Mouse (Mus musculus) layer of hippocampus, postnatal 10 days (tissue): ENCODE measurements at regions not wholly inside any gene's neighbourhood (a gene's known extent, or its start where the extent isn't known, plus 50 kb on each side); places are given as distances from the start of the nearest gene placed in this dataset.

Source experiments
- DNase-seq, 2 experiments: peaks; one replicate each; pipeline ENCODE4 v3.0.0; 2021; ENCODE audit warnings: low spot score in 2 of 2

DNA sequence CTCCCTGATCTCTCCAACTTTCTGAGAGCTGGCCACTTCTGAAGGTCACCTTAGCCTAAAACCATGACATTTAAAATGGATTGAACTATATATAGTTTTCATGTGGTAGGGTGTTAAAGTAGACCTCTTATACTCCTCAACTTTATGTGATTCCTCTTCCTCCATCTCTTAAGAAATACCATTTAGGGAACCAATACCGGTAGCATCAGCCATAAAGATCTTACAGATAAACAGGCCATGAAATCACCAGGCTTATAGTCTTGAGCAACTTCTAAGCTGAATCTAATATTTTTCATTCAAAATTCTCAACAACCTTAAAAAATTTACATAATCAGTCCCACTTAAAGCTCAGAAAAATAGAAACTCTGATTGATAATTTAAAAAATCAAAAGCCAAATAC, 56.2 kb downstream of the Rpl36a-ps1 start:
- no peak for DNase-seq

DNA sequence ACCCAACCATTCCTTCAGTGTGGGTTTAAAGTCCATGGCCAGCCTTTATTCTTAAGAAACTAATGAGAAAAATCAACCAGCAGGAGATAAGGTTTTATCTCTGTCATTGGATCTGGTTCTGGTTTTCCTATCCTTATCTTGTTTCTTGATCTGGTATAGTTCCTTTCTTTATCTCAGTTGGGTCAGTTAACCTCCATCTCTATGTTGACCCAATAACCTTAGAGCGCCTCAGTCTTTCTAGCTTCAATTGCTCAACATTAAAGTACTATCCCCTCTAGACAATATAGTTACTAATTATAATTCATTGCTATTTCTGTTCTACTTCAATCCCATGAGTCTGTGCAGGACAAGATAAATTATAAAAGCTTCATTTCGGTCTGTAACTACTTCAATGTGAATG, 56.7 kb downstream of the Rpl36a-ps1 start:
- DNase-seq = no peak

DNA sequence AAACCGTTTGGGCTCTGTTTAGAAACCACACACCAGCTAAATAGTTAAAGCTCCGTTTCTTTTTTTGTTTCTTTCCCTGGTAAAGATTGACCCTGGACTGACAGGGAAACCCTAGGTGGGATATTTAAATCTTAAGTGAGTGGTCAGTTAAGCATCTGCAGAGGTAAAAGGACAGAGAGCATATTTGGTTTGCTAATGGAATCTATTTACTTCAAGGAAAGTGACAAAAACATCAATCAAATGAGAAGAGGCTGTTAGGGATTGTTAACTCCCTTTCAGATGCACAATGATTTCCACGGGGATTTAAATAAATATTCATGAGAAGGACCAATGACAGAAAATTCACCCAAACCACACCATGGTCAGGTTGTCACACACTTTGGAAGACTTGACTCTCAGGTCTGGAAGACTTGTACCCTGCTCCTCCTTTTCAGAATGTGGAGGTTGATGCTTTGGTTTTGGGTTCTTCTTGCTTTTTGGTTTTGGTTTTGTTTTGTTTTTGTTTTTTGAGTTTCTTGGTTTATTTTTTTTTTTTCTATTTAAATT, 60.7 kb downstream of the Rpl36a-ps1 start:
- no peak for DNase-seq

DNA sequence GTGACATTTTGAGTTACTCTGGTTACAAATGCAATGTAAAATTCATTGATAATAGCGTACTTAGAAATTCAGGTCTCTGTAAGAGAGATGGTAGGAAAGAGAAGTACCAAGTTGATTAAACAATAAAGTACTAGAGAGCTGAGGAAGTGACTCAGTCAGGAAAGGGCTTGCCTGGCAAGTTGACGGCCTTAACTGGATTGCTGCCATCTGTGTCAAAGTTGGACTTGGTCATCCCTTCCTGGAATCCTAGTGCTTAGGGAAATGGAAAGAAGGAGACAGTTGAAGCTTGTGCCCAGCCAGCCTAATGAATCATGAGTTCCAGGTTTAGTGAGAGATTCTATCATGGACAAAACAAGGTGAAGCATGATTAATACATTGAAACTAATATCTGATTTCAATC, 64.8 kb downstream of the Rpl36a-ps1 start:
- DNase-seq = no peak

DNA sequence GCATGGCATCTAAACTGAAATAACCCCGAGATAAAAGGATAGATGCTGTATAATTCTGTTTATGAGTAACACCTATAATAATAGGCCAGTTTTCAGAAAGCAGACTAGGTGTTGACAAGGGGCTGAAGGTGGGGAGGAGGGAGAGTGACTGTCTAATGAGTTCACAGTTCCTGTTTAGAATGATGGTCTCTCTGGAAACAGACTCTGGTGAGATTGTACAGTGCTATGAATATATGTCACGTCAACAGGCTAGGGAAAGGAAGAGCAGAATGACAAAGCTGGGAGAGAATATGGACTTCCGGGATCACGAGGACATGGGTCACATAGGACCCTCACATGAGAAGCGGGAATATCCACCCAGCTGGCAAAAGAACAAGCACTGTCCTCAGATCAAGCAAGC, 85.9 kb downstream of the Rpl36a-ps1 start:
- no peak for DNase-seq

DNA sequence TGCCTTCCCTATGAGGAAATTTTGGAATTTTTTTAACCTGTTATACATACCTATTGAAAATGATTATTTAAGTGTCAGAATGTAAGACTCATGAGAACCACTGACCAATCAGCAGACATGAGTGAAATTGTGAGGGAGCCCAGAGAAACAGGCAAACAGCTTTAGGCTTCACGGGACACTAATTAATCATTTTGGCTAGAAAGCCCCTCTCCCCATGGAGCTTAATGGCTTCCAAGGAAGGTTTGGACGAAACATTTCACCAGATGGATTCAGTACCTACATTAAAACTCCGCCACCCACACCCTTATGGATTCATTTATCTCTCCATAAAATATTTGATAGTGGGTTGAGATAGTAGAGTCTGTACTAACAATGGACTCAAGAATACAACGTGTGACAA, 95.2 kb downstream of the Rpl36a-ps1 start:
- DNase-seq = no peak

DNA sequence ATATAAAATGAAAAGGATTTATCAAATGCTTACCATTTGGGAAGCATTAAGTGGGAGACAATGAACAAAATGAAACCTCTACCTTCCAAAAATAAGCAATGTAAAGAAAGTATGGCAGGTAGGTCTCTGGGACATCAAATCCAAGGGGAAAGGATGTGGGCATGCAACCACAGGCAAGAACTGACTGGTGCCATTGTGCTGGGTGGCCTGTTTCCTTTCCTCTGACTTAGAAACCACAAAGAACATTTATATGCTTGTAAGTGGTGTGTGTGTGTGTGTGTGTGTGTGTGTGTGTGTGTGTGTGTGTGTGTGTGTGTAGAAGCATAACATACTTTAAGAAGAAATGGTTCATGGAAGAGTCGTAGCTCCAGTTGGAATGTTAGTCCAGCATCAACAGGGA, 96.7 kb downstream of the Rpl36a-ps1 start:
- DNase-seq = no peak

DNA sequence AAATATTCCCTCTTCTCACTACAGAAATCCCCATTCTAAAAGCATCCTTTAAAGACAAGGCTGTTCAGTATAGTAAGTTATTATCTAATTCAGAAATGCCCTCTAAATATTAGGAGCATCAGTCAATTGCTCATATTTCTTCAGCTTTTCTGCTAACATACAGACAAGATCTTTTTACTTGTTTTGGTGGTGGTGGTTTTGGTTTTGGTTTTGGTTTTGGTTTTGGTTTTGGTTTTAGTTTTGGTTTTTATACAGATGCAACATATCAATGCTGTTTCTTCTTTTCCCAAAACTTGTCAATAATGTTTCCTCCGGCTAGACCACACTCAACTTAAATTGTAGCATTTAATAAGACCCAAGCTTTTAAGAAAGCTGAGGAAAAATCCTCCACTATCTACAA, 98.2 kb downstream of the Rpl36a-ps1 start:
- DNase-seq = no peak

DNA sequence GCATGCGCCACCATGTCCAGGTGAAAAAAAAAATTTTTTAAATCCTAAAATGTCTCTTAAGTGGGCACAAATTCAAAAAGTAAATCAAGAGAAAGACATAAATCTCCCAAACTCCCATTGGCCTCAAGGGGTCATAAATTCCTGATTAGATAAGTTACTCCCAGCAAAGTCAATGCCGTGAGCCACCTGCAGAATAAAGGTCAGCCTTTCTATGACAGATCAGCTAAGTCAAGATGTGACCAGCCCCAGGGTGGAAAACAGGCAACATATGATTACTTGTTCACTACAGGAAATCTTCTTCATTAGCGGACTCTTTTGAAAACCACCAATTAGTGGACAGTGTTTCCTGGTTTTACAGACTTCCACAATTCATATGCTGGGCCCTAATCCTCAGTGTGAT, 101.4 kb downstream of the Rpl36a-ps1 start:
- no peak for DNase-seq

DNA sequence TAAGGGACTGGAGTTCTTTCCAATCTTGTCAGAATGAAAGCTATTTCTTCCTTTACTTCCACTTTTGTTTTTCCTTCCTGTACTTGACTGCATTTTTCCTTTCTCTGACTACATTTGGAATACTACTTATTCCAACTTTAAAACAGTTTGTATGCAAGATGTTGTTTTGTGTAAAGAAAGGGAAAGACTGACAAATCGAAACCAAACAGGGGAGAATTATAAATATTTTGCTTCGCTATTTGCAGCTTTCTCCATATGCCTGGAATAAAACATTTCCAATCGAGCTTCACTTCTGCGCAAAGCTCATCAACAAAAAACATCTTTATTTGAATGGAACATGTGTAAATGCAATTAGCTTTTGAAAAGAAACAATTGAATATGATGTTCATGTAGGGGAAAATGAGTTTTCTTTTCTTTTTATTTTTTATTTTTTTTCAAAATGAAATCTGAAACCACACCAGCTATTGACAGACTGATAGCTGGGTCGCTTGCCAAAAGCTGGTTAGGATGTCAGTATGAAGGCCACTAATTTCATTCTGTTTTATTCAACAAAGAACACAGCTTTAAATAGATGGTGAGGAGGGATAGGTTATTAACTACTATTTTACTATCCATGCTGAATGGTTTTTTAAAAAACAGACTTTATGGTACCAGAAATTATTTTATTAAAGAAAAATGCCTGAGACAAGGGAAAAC, 102.7 kb downstream of the Rpl36a-ps1 start:
- no peak for DNase-seq

DNA sequence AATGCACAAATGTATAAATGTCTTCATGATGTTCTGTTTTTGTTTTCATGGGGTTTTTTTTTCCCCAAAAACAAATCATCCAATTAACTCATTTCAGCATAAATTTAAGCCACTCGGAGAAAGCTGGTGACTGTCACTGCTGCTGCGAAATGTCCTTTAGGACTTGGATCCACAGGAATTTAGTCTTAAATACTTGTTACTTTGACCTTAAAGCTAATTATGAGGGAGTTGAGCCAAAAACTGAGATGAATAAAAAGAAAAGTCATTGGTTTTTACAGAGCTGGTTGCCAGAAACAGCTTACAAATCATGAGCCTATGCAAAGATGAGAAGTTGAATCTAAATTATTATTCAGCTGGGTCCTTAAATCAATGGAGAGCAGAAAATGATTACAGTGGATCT, 106.5 kb downstream of the Rpl36a-ps1 start:
- no peak for DNase-seq

DNA sequence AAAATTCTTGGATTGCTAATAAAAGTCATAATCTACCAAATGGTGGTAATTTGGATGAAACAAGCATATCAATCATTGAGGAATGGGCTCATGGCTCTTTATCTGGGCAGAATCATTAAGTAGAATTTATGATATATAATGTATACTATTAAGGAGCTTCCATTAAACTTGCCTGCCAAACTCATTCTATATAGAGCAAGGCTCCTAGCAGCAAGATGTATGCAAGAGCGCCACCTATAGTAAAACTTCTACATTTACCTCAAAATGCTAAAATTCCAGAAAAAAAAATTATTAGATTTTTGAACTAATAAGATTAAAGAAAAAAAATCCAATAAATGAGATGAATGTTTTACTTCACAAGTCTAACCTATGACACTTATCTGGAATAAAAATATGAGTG, 107.1 kb downstream of the Rpl36a-ps1 start:
- DNase-seq = no peak

DNA sequence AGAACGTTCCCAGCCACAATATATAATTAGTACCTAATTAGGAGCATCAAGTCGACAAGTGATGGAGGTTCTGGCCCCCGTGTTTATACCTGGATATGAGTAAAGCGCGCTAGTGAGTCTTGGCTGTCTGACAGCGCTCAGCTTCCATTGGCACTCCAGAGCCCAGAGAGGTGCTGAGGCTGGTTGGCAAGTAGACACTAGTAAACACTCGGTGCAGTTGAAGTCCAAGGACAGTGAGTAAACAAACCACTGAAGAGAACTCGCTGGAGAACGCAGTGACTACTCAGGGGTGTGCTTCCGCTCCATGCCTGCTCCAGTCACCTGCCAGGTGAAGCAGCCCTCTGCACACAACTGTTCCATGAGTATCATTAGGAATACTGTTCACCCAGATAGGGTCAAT, 111.5 kb downstream of the Rpl36a-ps1 start:
- DNase-seq = no peak

DNA sequence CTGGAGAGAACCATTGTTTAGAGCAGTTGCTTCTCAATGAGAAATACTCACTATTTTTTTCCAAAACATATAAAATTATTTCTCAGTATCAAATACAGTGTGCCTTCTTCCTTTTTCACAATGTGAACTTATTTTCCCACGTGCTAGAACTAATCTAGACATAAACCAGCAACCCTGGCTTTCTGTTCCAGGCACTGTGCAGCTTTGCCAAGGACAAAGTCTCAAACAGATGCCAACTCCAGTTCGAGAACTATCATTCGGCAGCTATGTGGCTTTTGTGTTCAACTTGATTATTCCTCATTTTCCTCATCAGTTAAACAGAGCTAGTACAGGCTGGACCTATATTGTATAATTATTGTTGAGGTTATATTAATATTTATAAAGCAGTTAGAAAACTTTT, 116.2 kb downstream of the Rpl36a-ps1 start:
- no peak for DNase-seq

DNA sequence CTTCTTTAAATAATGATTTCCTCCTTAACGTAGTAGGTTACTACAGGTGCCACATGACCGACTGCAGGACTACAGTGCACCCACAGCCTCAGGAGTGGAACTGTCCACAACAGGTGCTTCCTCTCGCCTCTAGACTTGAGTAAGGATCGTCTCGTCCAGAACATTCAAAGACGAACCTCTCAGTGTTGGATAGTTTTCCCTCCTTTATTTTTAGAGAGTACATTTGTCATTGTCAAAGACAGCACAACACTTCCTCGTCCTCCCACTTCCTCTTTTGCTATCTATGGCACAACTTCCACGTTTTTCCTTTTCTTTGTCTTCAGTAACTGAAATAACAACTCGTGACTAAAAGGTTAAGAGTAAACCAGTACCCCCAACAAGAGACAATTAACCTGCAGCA, 120.7 kb downstream of the Rpl36a-ps1 start:
- DNase-seq = no peak

DNA sequence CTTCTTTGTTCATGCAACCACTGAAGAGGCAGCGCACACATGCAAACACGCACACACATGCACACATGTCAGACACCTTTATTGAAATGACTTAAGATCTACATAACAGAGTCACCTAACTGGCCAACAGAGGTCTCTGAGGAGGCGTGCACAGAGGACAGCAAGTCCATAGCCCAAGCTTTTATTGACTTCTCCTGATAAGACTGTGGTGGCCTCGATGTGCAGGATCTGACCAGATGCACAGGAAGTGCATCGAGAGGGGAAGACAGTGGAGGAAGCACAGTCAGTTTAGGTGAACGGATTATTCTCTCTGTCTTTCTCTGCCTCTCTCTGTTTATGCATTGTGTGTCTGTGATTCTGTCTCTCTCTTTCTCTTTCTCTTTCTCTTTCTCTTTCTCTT, 124.2 kb downstream of the Rpl36a-ps1 start:
- no peak for DNase-seq

DNA sequence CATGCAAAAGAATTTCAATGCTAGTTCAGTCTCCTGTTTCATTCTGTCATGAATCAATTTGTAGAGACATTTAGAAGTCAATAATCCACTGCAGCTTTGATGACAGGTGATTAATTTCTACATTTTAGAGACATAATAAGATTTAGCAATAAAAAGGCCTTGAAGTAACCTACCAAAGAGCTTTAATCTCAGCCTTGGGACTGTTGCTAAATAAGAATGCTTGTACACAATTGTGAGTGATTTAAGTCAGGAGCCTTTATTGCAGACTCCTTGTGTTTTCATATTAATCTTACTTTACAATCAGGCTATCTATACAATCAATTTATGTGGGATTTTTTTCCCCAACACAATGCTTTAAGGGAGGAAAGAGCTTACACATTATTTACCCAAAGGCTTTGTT, 127.2 kb downstream of the Rpl36a-ps1 start:
- DNase-seq = no peak

DNA sequence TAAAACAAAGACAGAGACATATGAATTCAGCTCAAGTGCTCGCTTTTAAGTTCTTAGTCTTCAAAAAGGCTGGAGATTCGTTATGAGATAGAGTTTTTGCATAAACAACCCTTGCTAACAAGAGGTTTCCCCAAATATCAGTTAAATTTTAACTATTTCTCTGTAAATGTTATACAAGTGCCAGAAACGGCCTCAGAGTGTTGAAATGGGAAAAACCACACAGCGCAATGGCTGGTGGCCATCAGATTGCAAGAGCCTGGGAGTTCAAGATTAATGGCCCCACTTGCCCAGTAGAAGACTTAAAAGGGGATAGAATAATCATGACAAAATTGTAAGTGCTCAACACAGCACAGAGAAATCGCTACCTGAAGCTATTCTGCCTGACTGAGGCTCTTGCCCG, 130.1 kb downstream of the Rpl36a-ps1 start:
- DNase-seq = no peak

DNA sequence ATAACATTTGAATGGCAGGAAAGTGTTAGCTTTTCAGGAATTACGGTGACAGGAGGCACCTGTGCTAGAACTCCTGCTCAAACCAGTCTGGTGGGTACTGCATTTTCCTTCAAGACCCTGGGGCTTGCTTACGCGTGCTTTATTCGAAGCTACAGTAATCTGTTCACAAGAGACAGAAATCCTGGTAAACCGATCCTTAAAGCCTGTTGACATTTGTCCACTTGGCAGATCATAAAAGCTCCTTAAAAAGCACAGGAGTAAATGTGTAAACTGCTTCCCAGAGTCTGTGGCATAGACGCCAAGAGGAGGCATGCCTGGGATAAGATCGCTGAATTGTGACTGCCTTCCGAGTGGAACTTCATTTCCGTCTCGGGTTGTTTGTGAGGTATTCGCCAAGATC, 130.5 kb downstream of the Rpl36a-ps1 start:
- no peak for DNase-seq

DNA sequence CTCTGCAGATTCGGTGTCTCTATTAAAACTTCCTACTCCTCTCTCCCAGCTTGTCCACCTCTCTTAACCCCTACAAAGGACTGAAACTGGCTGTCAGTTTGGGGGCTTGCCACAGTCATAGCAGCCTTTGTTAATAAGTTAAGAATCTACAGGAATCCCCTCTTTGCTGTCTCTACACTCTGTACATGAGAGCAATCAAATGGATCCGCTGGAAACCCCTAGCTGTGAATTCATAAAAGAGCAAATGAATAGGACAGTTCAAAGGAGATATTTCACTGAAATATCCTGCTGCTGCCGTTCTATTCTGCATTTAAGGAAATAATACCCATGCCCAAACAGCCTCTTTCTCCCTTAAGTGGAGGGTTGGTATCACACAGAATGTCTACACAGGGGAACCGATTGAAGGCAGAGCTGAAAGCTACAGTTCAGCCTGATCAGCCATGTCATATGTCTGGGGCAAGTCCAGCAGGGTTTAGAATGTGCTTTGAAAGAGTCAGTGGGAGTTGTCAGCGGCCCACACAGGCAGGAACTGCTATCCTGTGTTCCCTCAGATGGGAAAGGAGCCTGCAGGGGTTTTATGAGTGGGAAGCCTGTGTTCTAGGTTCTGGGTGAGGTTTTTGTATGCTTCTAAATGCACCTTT, 131.9 kb downstream of the Rpl36a-ps1 start:
- no peak for DNase-seq

DNA sequence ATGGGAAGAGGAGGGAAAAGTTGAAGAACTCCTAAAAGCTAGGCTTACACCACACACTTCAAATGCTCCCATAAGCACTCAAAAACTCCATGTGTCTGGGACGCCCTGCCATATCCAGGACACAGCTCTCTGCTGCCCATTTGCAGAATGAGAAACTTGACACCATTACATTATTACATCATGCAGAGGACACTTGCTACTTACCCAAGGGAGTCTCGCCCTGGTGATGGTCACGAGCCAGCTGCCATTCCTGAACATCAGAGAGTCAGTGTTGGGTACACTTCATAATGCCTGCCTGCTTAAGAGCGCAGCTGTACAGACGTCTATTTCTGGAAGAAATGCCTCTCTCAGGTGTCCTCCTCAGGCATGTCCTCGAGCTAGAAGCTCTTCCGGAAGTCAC, 135.3 kb downstream of the Rpl36a-ps1 start:
- DNase-seq = no peak

DNA sequence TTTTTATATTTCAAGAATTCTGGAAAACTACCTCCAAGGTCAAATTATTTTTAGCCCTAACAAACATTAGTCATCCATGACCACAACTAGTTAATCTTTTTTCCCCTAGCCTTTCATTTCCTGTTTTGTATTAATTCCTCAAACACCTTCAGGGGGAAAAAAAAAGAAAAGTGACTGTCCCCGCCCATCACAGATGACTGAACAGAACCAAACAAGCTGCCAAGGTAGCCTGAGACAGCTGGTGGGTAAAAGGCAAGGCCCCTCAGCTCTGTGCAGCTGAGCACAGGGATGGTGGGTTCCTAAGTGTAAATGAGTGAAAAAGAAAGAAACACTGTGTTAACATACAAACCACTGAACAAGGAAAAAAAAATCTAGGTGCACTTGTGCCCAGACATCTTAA, 145.6 kb downstream of the Rpl36a-ps1 start:
- DNase-seq = no peak

DNA sequence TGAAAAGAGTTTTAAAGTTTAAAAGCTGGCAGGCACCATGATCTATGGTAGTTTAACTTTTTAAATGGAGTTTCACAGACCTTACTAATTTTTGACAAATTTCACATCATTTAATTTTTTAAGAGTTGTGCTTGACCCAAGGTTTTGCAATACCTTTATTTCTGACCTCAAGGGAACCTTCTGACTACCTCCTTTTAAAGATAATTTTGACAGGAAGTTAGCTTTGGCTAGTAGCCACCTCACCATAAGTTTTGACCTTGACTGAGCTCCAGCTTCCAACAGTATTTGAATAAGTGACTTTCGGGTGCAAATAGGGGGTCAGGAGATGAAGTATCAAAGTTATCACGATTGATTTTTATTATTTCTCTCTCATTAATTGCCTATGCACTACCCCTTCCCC, 149.9 kb downstream of the Rpl36a-ps1 start:
- DNase-seq = no peak
